ENCODE assay signal across 24 mouse cellular contexts in genomic region chr1:52268006-52268405, GRCm38 (mm10). TPM values are rescaled to one million over a fixed set of nuclear protein-coding genes. Genes with fewer than 3 reads are reported as not detected.
DNase-seq lines count a peak whose midpoint lies in the region; ATAC-seq and TF ChIP-seq lines count a peak whose summit lies in the region.
"Had no signal": no experiment of that assay in that cellular context is flagged by ENCODE, and none has a peak within 500 bp of the region (broad histone marks: within the 10 kb centered on the region; RNA-seq: fewer than 3 reads in every experiment).

No protein-coding gene starts in this region.

- peak; percentile 32 for DNase-seq in cerebellum, adult 11-12 months
- no peak for DNase-seq in cerebellum, adult 11 months
- no peak for DNase-seq in kidney, adult 9 months
- DNase-seq in cerebellum, adult 9-11 months = peak; percentile 51
- DNase-seq in cerebellum, postnatal 36 days = peak; percentile 14 to 37
- no peak for DNase-seq in forebrain, postnatal 0 days
- DNase-seq: gastrocnemius, postnatal 25 days had no signal

- TF ChIP-seq CTCF in forebrain, postnatal 0 days (IDR thresholded peaks at IDR 0.05; ENCODE audit: low read depth) = no peak

- 0 out of 2 replicates have a peak, but pooled peaks have one; percentile 22 for ATAC-seq in kidney, embryonic 15.5 days (replicated peaks; ENCODE audit: low FRiP score)
- ATAC-seq in forebrain, postnatal 0 days = no peak
- no peak for ATAC-seq in midbrain, embryonic 13.5 days
- ATAC-seq: forebrain, embryonic 15.5 days; intestine, postnatal 0 days; Patski had no signal

- H3K4me2 ChIP-seq in kidney, embryonic 15.5 days = no peak overlapping the region
- no peak overlapping the region for H3K4me2 ChIP-seq in forebrain, postnatal 0 days (ENCODE audit: low read depth)
- no peak overlapping the region for H3K4me2 ChIP-seq in midbrain, embryonic 13.5 days (replicated peaks)
- H3K4me2 ChIP-seq: embryonic facial prominence, embryonic 13.5 days; forebrain, embryonic 12.5 days; forebrain, embryonic 15.5 days; heart, embryonic 13.5 days; hindbrain, embryonic 12.5 days; hindbrain, embryonic 15.5 days had no signal

- no peaks in the 10 kb centered on the region for H3K27me3 ChIP-seq in kidney, embryonic 15.5 days
- H3K27me3 ChIP-seq in forebrain, postnatal 0 days (ENCODE audit: insufficient read depth, low read length) = no peaks in the 10 kb centered on the region
- no peaks in the 10 kb centered on the region for H3K27me3 ChIP-seq in midbrain, embryonic 13.5 days
- H3K27me3 ChIP-seq: CH12.LX; embryonic facial prominence, embryonic 13.5 days; forebrain, embryonic 12.5 days; forebrain, embryonic 15.5 days; heart, embryonic 13.5 days; hindbrain, embryonic 12.5 days; hindbrain, embryonic 15.5 days; Patski had no signal

- 91% methylated on average over 6 of the region's 6 CpGs for WGBS in kidney, embryonic 15.5 days
- WGBS in forebrain, postnatal 0 days = 93% methylated on average over 6 of the region's 6 CpGs
- WGBS in midbrain, embryonic 13.5 days = 92% methylated on average over 6 of the region's 6 CpGs

- no peak overlapping the region for H3K4me3 ChIP-seq in kidney, embryonic 15.5 days (replicated peaks)
- H3K4me3 ChIP-seq in forebrain, postnatal 0 days (ENCODE audit: low read depth, low read length) = no peak overlapping the region
- H3K4me3 ChIP-seq in midbrain, embryonic 13.5 days (replicated peaks) = no peak overlapping the region
- H3K4me3 ChIP-seq: embryonic facial prominence, embryonic 10.5 days; embryonic facial prominence, embryonic 13.5 days; erythroblast, embryonic 14.5 days; forebrain, embryonic 12.5 days; forebrain, embryonic 15.5 days; gastrocnemius, adult 2 months; heart, adult 2 months; heart, embryonic 10.5 days; heart, embryonic 13.5 days; hindbrain, embryonic 12.5 days; hindbrain, embryonic 15.5 days had no signal

- no peaks in the 10 kb centered on the region for H3K36me3 ChIP-seq in kidney, embryonic 15.5 days
- H3K36me3 ChIP-seq in forebrain, postnatal 0 days (ENCODE audit: insufficient read depth) = no peaks in the 10 kb centered on the region
- H3K36me3 ChIP-seq in midbrain, embryonic 13.5 days = no peaks in the 10 kb centered on the region
- H3K36me3 ChIP-seq: embryonic facial prominence, embryonic 10.5 days; embryonic facial prominence, embryonic 13.5 days; forebrain, embryonic 12.5 days; forebrain, embryonic 15.5 days; G1E; heart, embryonic 10.5 days; heart, embryonic 13.5 days; hindbrain, embryonic 12.5 days; hindbrain, embryonic 15.5 days had no signal

- no peaks in the 10 kb centered on the region for H3K9me3 ChIP-seq in kidney, embryonic 15.5 days (replicated peaks)
- H3K9me3 ChIP-seq in forebrain, postnatal 0 days (ENCODE audit: low read length) = no peaks in the 10 kb centered on the region
- no peaks in the 10 kb centered on the region for H3K9me3 ChIP-seq in midbrain, embryonic 13.5 days
- H3K9me3 ChIP-seq: embryonic facial prominence, embryonic 10.5 days; embryonic facial prominence, embryonic 13.5 days; forebrain, embryonic 12.5 days; forebrain, embryonic 15.5 days; G1E; heart, embryonic 10.5 days; heart, embryonic 13.5 days; hindbrain, embryonic 12.5 days; hindbrain, embryonic 15.5 days had no signal

- no peaks in the 10 kb centered on the region for H3K4me1 ChIP-seq in kidney, embryonic 15.5 days
- H3K4me1 ChIP-seq in forebrain, postnatal 0 days (ENCODE audit: insufficient read depth) = 0 out of 2 replicates have a peak, but pooled peaks cover 4% of the 10 kb centered on the region
- H3K4me1 ChIP-seq in midbrain, embryonic 13.5 days (replicated peaks) = no peaks in the 10 kb centered on the region
- H3K4me1 ChIP-seq: embryonic facial prominence, embryonic 10.5 days; forebrain, embryonic 12.5 days; forebrain, embryonic 15.5 days; heart, embryonic 10.5 days; hindbrain, embryonic 12.5 days; hindbrain, embryonic 15.5 days had no signal

- H3K27ac ChIP-seq in kidney, embryonic 15.5 days = no peak overlapping the region
- H3K27ac ChIP-seq in forebrain, postnatal 0 days (ENCODE audit: low read depth, low read length) = no peak overlapping the region
- H3K27ac ChIP-seq in midbrain, embryonic 13.5 days = no peak overlapping the region
- H3K27ac ChIP-seq: embryonic facial prominence, embryonic 10.5 days; embryonic facial prominence, embryonic 13.5 days; forebrain, embryonic 12.5 days; forebrain, embryonic 15.5 days; gastrocnemius, adult 2 months; heart, adult 2 months; heart, embryonic 10.5 days; heart, embryonic 13.5 days; hindbrain, embryonic 12.5 days; hindbrain, embryonic 15.5 days had no signal

- no peak overlapping the region for H3K9ac ChIP-seq in kidney, embryonic 15.5 days
- no peak overlapping the region for H3K9ac ChIP-seq in forebrain, postnatal 0 days
- H3K9ac ChIP-seq in midbrain, embryonic 13.5 days (replicated peaks) = no peak overlapping the region
- H3K9ac ChIP-seq: embryonic facial prominence, embryonic 13.5 days; forebrain, embryonic 12.5 days; forebrain, embryonic 15.5 days; heart, embryonic 13.5 days; hindbrain, embryonic 12.5 days; hindbrain, embryonic 15.5 days had no signal

RNA-seq across cellular contexts. Expression of gene Gls, which starts 35.0 kb away (rescaled TPM):
- polyA plus RNA-seq in kidney, embryonic 15.5 days (2015; fragmentation: Nextera tagmentation; extraction: Ambion mirVana) = 23.4 and 28.6 TPM in 2 replicates
- 238 and 254 TPM in 2 replicates for total RNA-seq in forebrain, postnatal 0 days (2014; rRNA removed)
- polyA plus RNA-seq in forebrain, postnatal 0 days (2015; fragmentation: Nextera tagmentation; extraction: Ambion mirVana) = 17.2 and 27.9 TPM in 2 replicates
- 26.1 and 26.6 TPM in 2 replicates for polyA plus RNA-seq in midbrain, embryonic 13.5 days (2015; fragmentation: Nextera tagmentation; extraction: Ambion mirVana)

Comparison
In these comparisons a context has a peak if more than half of its experiments do, and no peak if none do; other contexts are left out.
1. DNase-seq: peak in cerebellum, adult 11-12 months (single experiment), cerebellum, adult 9-11 months (single experiment) and cerebellum, postnatal 36 days (2 of 2); none in cerebellum, adult 11 months (single experiment), kidney, adult 9 months (single experiment) and forebrain, postnatal 0 days (single experiment).